Mouse (Mus musculus) splenic B cell, adult 2 months (primary cell): ENCODE data around the gene Akap10.
A peak's percentile ranks its signal among the peaks of the same experiment; 100 is the strongest.
"Not testable (repeated sequence)": the region's sequence is repeated elsewhere in the genome, so short reads cannot be mapped to it uniquely, and the experiment has no call there.

Experiments
- DNase-seq: peaks from one replicate; pipeline ENCODE4 v3.0.0-alpha.2; 2011; ENCODE audit warnings: low read depth, low spot score
- H3K27me3 ChIP-seq: 2 replicates; pipeline ENCODE4 v1.6.1; 2012; ENCODE audit warnings: mild to moderate bottlenecking, low read length, moderate library complexity, mixed read lengths; ENCODE audit not compliant: control insufficient read depth, poor library complexity, insufficient read depth, severe bottlenecking
- H3K36me3 ChIP-seq: 2 replicates; pipeline ENCODE4 v1.6.1; 2012; ENCODE audit warnings: mild to moderate bottlenecking, low read length, moderate library complexity, mixed read lengths; ENCODE audit not compliant: control insufficient read depth, poor library complexity, insufficient read depth, severe bottlenecking

Akap10 gene

GRCm38 (mm10) chr11:61930098-61930517 lies at the start of gene Akap10:
Gene Akap10 (minus strand): TSS chr11:61930252.
- no peaks in the 10 kb centered on the region for H3K36me3 ChIP-seq
- no peaks in the 10 kb centered on the region for H3K27me3 ChIP-seq
- peak; percentile 95 for DNase-seq

GRCm38 (mm10) chr11:61975783-61976182 lies 45.7 kb upstream of the Akap10 start:
- DNase-seq = no peak
- no peaks in the 10 kb centered on the region for H3K27me3 ChIP-seq

GRCm38 (mm10) chr11:61974106-61974707 lies 44.2 kb upstream of the Akap10 start:
- no peaks in the 10 kb centered on the region for H3K36me3 ChIP-seq
- DNase-seq = no peak
- H3K27me3 ChIP-seq = no peaks in the 10 kb centered on the region

More at GRCm38 (mm10) chr11:61975783-61976182, 45.7 kb upstream of the Akap10 start:
- H3K36me3 ChIP-seq = no peaks in the 10 kb centered on the region

- Histone ChIP-seq H3K36me3 (no peaks in the 10 kb centered on the region), H3K27me3 (no peaks in the 10 kb centered on the region)
- DNase-seq = no peak
These were observed 41.6 kb upstream of the Akap10 start for GRCm38 (mm10) chr11:61971441-61972221.

GRCm38 (mm10) chr11:61970901-61971300 lies 40.8 kb upstream of the Akap10 start:
- Histone ChIP-seq H3K36me3 (no peaks in the 10 kb centered on the region), H3K27me3 (no peaks in the 10 kb centered on the region)
- no peak for DNase-seq

GRCm38 (mm10) chr11:61968875-61969274 lies 38.8 kb upstream of the Akap10 start:
- DNase-seq = no peak
- Histone ChIP-seq H3K27me3 (no peaks in the 10 kb centered on the region), H3K36me3 (no peaks in the 10 kb centered on the region)

- H3K36me3 ChIP-seq = no peaks in the 10 kb centered on the region
- H3K27me3 ChIP-seq = no peaks in the 10 kb centered on the region
- no peak for DNase-seq
These were observed 37.0 kb upstream of the Akap10 start for GRCm38 (mm10) chr11:61967034-61967433.

- H3K36me3 ChIP-seq = no peaks in the 10 kb centered on the region
- no peak for DNase-seq
- H3K27me3 ChIP-seq = no peaks in the 10 kb centered on the region
These were observed 34.6 kb upstream of the Akap10 start for GRCm38 (mm10) chr11:61964611-61965010.

- Histone ChIP-seq H3K27me3 (no peaks in the 10 kb centered on the region), H3K36me3 (no peaks in the 10 kb centered on the region)
- no peak for DNase-seq
These were observed 33.1 kb upstream of the Akap10 start for GRCm38 (mm10) chr11:61963193-61963592.

- peak; percentile 41 for DNase-seq
- Histone ChIP-seq H3K27me3 (no peaks in the 10 kb centered on the region), H3K36me3 (no peaks in the 10 kb centered on the region)
These were observed 32.6 kb upstream of the Akap10 start for GRCm38 (mm10) chr11:61962684-61963083.

- no peak for DNase-seq
- H3K27me3 ChIP-seq = no peaks in the 10 kb centered on the region
- H3K36me3 ChIP-seq = no peaks in the 10 kb centered on the region
These were observed 30.0 kb upstream of the Akap10 start for GRCm38 (mm10) chr11:61960096-61960495.

- not testable (repeated sequence) for H3K36me3 ChIP-seq, H3K27me3 ChIP-seq, DNase-seq
These were observed 28.7 kb upstream of the Akap10 start for GRCm38 (mm10) chr11:61958706-61959105.

GRCm38 (mm10) chr11:61957296-61957813 lies 27.3 kb upstream of the Akap10 start:
- H3K27me3 ChIP-seq = no peaks in the 10 kb centered on the region
- no peaks in the 10 kb centered on the region for H3K36me3 ChIP-seq
- DNase-seq = peak; percentile 25

- DNase-seq = peak; percentile 84
- no peaks in the 10 kb centered on the region for H3K36me3 ChIP-seq
- H3K27me3 ChIP-seq = no peaks in the 10 kb centered on the region
These were observed 26.7 kb upstream of the Akap10 start, which contains the start of gene Specc1 for GRCm38 (mm10) chr11:61956572-61957295. Gene Specc1 (plus strand): TSS chr11:61956763.

- H3K36me3 ChIP-seq = no peaks in the 10 kb centered on the region
- no peaks in the 10 kb centered on the region for H3K27me3 ChIP-seq
- DNase-seq = no peak
These were observed 25.9 kb upstream of the Akap10 start for GRCm38 (mm10) chr11:61955951-61956350.
